Mouse (Mus musculus): Measurements from ENCODE around the gene Bpifa3. TPM values are rescaled to one million over a fixed set of nuclear protein-coding genes. Genes with fewer than 3 reads are reported as not detected.

Gene Bpifa3
- polyA plus RNA-seq, 1 experiment from 2014 or later = not detected

DNA sequence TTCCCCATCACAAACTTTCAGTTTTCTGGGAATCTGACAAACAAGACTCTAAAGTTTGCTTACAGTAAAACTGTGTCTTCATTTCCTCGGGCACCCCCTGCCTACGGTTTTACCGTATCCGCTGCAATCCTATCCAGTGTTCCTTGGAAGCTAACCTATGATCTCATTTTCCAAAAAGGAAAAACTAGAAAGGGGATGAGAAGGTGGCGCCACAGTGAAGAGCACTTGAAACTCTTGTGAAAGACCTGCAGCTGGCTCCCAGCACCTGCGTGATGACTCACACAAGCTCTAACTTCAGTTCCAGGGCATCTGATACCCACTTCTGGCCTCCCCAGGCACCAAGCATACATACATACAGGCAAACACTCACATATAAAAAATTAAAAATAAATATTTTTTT is 55.2 kb downstream of the Bpifa3 start:
- ATAC-seq = no peak
- DNase-seq (ENCODE audit: low read depth, low spot score) = no peak
- CTCF ChIA-PET = interaction anchor here (1.8 to 2.2 kb wide), 2 partner anchors 22 to 115 kb away, joined by 4 read pairs; no protein-coding TSS in a partner anchor
- H3K27me3 ChIP-seq = peaks cover 2% of the 10 kb centered on the region
- TF ChIP-seq CTCF (IDR thresholded peaks at IDR 0.05) = no peak
- in situ Hi-C loops (cut with MboI; ENCODE audit: low pct_unique_long_range_greater_than_20kb) = no loop called here
- POLR2A ChIA-PET = no interaction called here

- TF ChIP-seq CTCF (IDR thresholded peaks at IDR 0.05) = no peak
- ChIA-PET CTCF (interaction anchor here (1.0 to 2.2 kb wide), 3 partner anchors 10 to 115 kb away, joined by 4 read pairs; no protein-coding TSS in a partner anchor), POLR2A (no interaction called here)
- ATAC-seq (no peak), DNase-seq (ENCODE audit: low read depth, low spot score) (no peak)
- in situ Hi-C loops (cut with MboI; ENCODE audit: low pct_unique_long_range_greater_than_20kb) = no loop called here
- H3K27me3 ChIP-seq = peaks cover 2% of the 10 kb centered on the region
Measured at GRCm38 (mm10) chr2:154185748-154186147, 55.6 kb downstream of the Bpifa3 start.

DNA sequence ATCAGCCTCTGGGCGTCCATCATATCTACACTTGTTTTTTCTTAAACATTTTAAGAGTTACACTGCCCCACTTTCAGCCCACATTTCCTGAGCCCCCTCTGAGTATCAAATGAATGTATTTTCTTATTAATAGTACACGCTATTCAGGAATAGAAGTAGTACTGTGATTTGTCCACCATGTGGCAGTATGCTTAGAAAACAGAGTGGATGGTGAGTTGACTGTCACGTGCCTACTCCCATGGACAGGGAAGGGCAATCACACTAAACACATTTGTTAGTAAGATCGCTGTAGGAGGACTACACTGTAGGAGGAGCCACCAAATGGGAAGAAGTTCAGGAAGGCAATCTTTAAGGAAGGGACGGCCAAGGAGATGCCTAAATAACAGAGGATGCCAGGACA is 57.3 kb downstream of the Bpifa3 start:
- peaks cover 2% of the 10 kb centered on the region for H3K27me3 ChIP-seq
- DNase-seq (ENCODE audit: low read depth, low spot score) = no peak
- ChIA-PET CTCF (no interaction called here), POLR2A (no interaction called here)
- ATAC-seq = no peak
- no peak for TF ChIP-seq CTCF (IDR thresholded peaks at IDR 0.05)
- in situ Hi-C loops (cut with MboI; ENCODE audit: low pct_unique_long_range_greater_than_20kb) = no loop called here

Other genes starting within 250 kb of the Bpifa3 start
- gene Bpifb6, start 229.9 kb upstream of the Bpifa3 start, polyA plus RNA-seq (2021) = not detected
- gene Bpifb3, start 212.1 kb upstream of the Bpifa3 start, polyA plus RNA-seq (2021) = not detected
- not detected for gene Bpifb4, start 192.1 kb upstream of the Bpifa3 start, polyA plus RNA-seq (2021)
- gene Bpifa6, start 155.4 kb upstream of the Bpifa3 start, polyA plus RNA-seq (2021) = not detected
- gene Bpifa2, start 122.1 kb upstream of the Bpifa3 start, polyA plus RNA-seq (2021) = not detected
- gene Bpifa1, start 12.5 kb downstream of the Bpifa3 start, polyA plus RNA-seq (2021) = not detected
- gene Bpifa5, start 32.3 kb downstream of the Bpifa3 start, polyA plus RNA-seq (2021) = not detected
- gene Bpifb1, start 60.5 kb downstream of the Bpifa3 start, polyA plus RNA-seq (2021) = 0.04 TPM
- 0.19 TPM for gene Bpifb5, start 93.4 kb downstream of the Bpifa3 start, polyA plus RNA-seq (2021)
- gene Bpifb9a, start 127.5 kb downstream of the Bpifa3 start, polyA plus RNA-seq (2021) = not detected
- not detected for gene Bpifb9b, start 176.9 kb downstream of the Bpifa3 start, polyA plus RNA-seq (2021)
- gene Cdk5rap1, start 242.7 kb downstream of the Bpifa3 start, polyA plus RNA-seq (2021) = 18.1 TPM